Mouse (Mus musculus): ENCODE results near the gene Lce1b. TPM values are rescaled to one million over a fixed set of nuclear protein-coding genes. Genes with fewer than 3 reads are reported as not detected.

The Lce1b gene
- total and polyA plus RNA-seq, 3 experiments: not detected

DNA sequence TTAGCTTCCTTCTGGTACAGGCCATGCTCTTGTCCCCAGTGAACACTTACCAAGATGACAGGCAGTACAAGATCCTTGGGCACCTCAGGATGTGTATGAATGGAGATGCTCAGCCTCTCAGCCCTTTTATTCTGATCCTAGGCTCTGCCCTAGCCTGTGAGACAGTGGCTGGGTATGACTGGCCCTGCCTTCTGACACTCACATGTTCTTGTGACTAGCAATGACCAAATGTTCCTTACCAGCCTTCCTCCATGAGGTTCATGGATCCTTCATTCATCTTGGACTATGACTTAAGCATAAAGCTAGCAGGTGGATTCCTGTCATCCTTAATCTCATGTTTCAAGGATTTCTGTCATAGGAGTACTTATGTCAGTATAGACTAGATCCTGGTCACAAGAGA, 13.5 kb upstream of the Lce1b start, which contains the start of gene Lce1a2:
Gene Lce1a2 (minus strand): TSS at position 101 of the 400 bp plus-strand sequence.
- Histone ChIP-seq H3K4me1 (ENCODE audit: control insufficient read depth, insufficient read depth, low read length) (no peaks in the 10 kb centered on the region), H3K9ac (ENCODE audit: low read depth, low read length) (no peak within 1 kb of the TSS), H3K27ac (no peak within 1 kb of the TSS), H3K36me3 (ENCODE audit: control insufficient read depth, insufficient read depth, low read length) (no peaks in the 10 kb centered on the region), H3K4me3 (no peak within 1 kb of the TSS), H3K79me2 (replicated peaks; ENCODE audit: control insufficient read depth, insufficient read depth, low read length) (no peaks in the 10 kb centered on the region), H3K27me3 (ENCODE audit: control insufficient read depth, insufficient read depth, low read length) (no peaks in the 10 kb centered on the region)
- TF ChIP-seq CTCF (IDR thresholded peaks at IDR 0.05) (no peak), EP300 (IDR thresholded peaks at IDR 0.05; ENCODE audit: insufficient read depth, low read depth, low read length) (no peak)
- no peak for DNase-seq
- intact Hi-C loops (cut with DNase I): no loop called here

- WGBS: 76% methylated on average over 1 of the region's 1 CpGs
- DNase-seq: no peak
- Histone ChIP-seq H3K4me3 (no peak within 1 kb of the TSS), H3K4me1 (ENCODE audit: control insufficient read depth, insufficient read depth, low read length) (no peaks in the 10 kb centered on the region), H3K27ac (no peak within 1 kb of the TSS), H3K9ac (ENCODE audit: low read depth, low read length) (no peak within 1 kb of the TSS), H3K27me3 (ENCODE audit: control insufficient read depth, insufficient read depth, low read length) (no peaks in the 10 kb centered on the region), H3K36me3 (ENCODE audit: control insufficient read depth, insufficient read depth, low read length) (no peaks in the 10 kb centered on the region), H3K79me2 (replicated peaks; ENCODE audit: control insufficient read depth, insufficient read depth, low read length) (no peaks in the 10 kb centered on the region)
- intact Hi-C loops (cut with DNase I): no loop called here
- no peak for TF ChIP-seq CTCF (IDR thresholded peaks at IDR 0.05)
- TF ChIP-seq EP300 (IDR thresholded peaks at IDR 0.05; ENCODE audit: insufficient read depth, low read depth, low read length): no peak
- TF ChIP-seq POLR2A (IDR thresholded peaks at IDR 0.05; ENCODE audit: insufficient read depth, low read depth, low read length): no peak
Observed at GRCm38 (mm10) chr3:92648207-92648606, 8.5 kb downstream of the Lce1b start, which contains the start of gene Lce1a1. Gene Lce1a1 (minus strand): TSS chr3:92648307.

- no peak overlapping the region for H3K9ac ChIP-seq (ENCODE audit: low read depth, low read length)
- H3K27me3 ChIP-seq (ENCODE audit: control insufficient read depth, insufficient read depth, low read length): no peaks in the 10 kb centered on the region
- no peak overlapping the region for H3K4me3 ChIP-seq
- H3K27ac ChIP-seq: no peak overlapping the region
- 90% methylated on average over 15 of the region's 15 CpGs for WGBS
- H3K4me1 ChIP-seq (ENCODE audit: control insufficient read depth, insufficient read depth, low read length): no peaks in the 10 kb centered on the region
- intact Hi-C loops (cut with DNase I): no loop called here
- DNase-seq: no peak
- no peaks in the 10 kb centered on the region for H3K36me3 ChIP-seq (ENCODE audit: control insufficient read depth, insufficient read depth, low read length)
- no peaks in the 10 kb centered on the region for H3K79me2 ChIP-seq (replicated peaks; ENCODE audit: control insufficient read depth, insufficient read depth, low read length)
- no peak for TF ChIP-seq CTCF (IDR thresholded peaks at IDR 0.05)
- no peak for TF ChIP-seq EP300 (IDR thresholded peaks at IDR 0.05; ENCODE audit: insufficient read depth, low read depth, low read length)
- TF ChIP-seq POLR2A (IDR thresholded peaks at IDR 0.05; ENCODE audit: insufficient read depth, low read depth, low read length): no peak
Observed at GRCm38 (mm10) chr3:92639854-92640253, 16.9 kb downstream of the Lce1b start.

DNA sequence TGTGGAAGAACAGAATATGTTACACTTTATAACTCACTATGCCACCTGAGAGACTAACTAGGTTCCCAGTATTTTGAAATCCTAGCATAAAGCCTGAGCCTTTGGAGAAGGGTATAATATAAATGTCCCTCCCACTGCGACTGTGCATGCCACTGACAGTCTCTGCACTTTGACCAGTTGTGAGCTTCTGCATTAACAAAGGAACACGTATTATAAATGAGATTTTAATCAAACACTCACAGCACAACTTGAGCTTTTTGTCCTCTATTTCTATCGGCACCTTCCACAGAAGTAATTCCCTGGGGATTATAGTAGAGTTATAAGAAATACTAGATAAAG, 18.1 kb downstream of the Lce1b start:
- intact Hi-C loops (cut with DNase I): no loop called here
- H3K27ac ChIP-seq: no peak overlapping the region
- no peak overlapping the region for H3K4me3 ChIP-seq
- no peaks in the 10 kb centered on the region for H3K79me2 ChIP-seq (replicated peaks; ENCODE audit: control insufficient read depth, insufficient read depth, low read length)
- no peaks in the 10 kb centered on the region for H3K27me3 ChIP-seq (ENCODE audit: control insufficient read depth, insufficient read depth, low read length)
- 72% methylated on average over 3 of the region's 3 CpGs for WGBS
- no peaks in the 10 kb centered on the region for H3K4me1 ChIP-seq (ENCODE audit: control insufficient read depth, insufficient read depth, low read length)
- TF ChIP-seq CTCF (IDR thresholded peaks at IDR 0.05): no peak
- TF ChIP-seq POLR2A (IDR thresholded peaks at IDR 0.05; ENCODE audit: insufficient read depth, low read depth, low read length): no peak
- no peak for TF ChIP-seq EP300 (IDR thresholded peaks at IDR 0.05; ENCODE audit: insufficient read depth, low read depth, low read length)
- no peak overlapping the region for H3K9ac ChIP-seq (ENCODE audit: low read depth, low read length)
- H3K36me3 ChIP-seq (ENCODE audit: control insufficient read depth, insufficient read depth, low read length): no peaks in the 10 kb centered on the region
- no peak for DNase-seq

DNA sequence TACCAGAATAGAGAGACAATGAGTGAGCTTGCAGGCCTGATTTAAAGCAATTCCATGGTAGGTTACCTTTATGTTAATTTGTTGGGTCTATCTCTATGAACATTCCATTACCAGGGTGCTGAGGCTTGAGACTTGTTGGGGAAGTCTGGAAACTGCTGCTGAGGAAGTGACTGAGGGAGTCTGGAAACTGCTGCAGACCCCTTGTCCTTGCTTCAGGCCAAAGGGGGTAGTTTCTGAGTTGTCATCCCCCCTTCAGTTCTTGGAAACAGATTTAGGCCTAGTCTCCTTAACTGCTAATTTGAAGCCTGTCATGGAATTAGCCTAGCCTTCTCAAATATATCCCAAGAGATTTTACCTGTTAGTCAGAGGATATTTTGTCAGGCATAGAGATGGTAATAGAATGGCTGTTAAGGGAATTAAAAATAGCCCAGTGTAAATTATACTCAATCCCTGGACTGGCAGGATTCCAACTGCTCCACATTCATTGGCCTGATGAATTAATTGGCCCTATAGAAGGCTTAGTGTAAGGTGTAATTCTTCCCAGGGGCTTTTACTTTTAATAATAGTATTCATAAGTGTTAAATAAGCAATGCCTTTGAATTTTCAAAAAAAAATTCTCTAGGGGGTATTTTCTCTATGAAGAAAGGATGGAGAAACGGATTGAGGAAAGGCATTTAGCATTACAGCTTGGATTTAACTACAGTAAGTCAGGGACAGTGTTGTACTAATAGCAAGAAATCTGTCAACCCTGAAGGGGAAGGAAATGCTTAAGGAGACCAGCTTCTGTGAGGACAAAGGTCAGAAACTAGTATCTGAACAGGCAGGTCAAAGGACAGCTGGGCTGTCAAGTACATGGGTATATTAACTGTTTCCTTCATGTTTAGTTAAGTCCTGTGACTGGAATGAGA, 18.7 kb downstream of the Lce1b start:
- no peak for TF ChIP-seq CTCF (IDR thresholded peaks at IDR 0.05)
- no peak for TF ChIP-seq EP300 (IDR thresholded peaks at IDR 0.05; ENCODE audit: insufficient read depth, low read depth, low read length)
- TF ChIP-seq POLR2A (IDR thresholded peaks at IDR 0.05; ENCODE audit: insufficient read depth, low read depth, low read length): no peak

GRCm38 (mm10) chr3:92621560-92621959, 35.2 kb downstream of the Lce1b start, which contains the start of gene Lce6a:
Gene Lce6a (minus strand): TSS chr3:92621660.
- intact Hi-C loops (cut with DNase I): no loop called here
- no peak within 1 kb of the TSS for H3K9ac ChIP-seq (ENCODE audit: low read depth, low read length)
- no peak for DNase-seq
- H3K4me3 ChIP-seq: no peak within 1 kb of the TSS
- H3K27ac ChIP-seq: no peak within 1 kb of the TSS
- WGBS: 49% methylated on average over 2 of the region's 2 CpGs
- H3K36me3 ChIP-seq (ENCODE audit: control insufficient read depth, insufficient read depth, low read length): no peaks in the 10 kb centered on the region
- TF ChIP-seq POLR2A (IDR thresholded peaks at IDR 0.05; ENCODE audit: insufficient read depth, low read depth, low read length) (no peak), EP300 (IDR thresholded peaks at IDR 0.05; ENCODE audit: insufficient read depth, low read depth, low read length) (no peak), CTCF (IDR thresholded peaks at IDR 0.05) (no peak)
- no peaks in the 10 kb centered on the region for H3K27me3 ChIP-seq (ENCODE audit: control insufficient read depth, insufficient read depth, low read length)
- H3K4me1 ChIP-seq (ENCODE audit: control insufficient read depth, insufficient read depth, low read length): no peaks in the 10 kb centered on the region
- H3K79me2 ChIP-seq (replicated peaks; ENCODE audit: control insufficient read depth, insufficient read depth, low read length): no peaks in the 10 kb centered on the region

More for the DNA sequence above, 18.7 kb downstream of the Lce1b start:
- H3K4me3 ChIP-seq: no peak overlapping the region
- WGBS: 51% methylated on average over 1 of the region's 1 CpGs
- DNase-seq: no peak
- intact Hi-C loops (cut with DNase I): no loop called here
- H3K4me1 ChIP-seq (ENCODE audit: control insufficient read depth, insufficient read depth, low read length): no peaks in the 10 kb centered on the region
- H3K9ac ChIP-seq (ENCODE audit: low read depth, low read length): no peak overlapping the region
- H3K36me3 ChIP-seq (ENCODE audit: control insufficient read depth, insufficient read depth, low read length): no peaks in the 10 kb centered on the region
- H3K27me3 ChIP-seq (ENCODE audit: control insufficient read depth, insufficient read depth, low read length): no peaks in the 10 kb centered on the region
- no peaks in the 10 kb centered on the region for H3K79me2 ChIP-seq (replicated peaks; ENCODE audit: control insufficient read depth, insufficient read depth, low read length)
- H3K27ac ChIP-seq: no peak overlapping the region
